Mouse (Mus musculus): ENCODE measurements at regions not wholly inside any gene's neighbourhood (a gene's known extent, or its start where the extent isn't known, plus 50 kb on each side); places are given as distances from the start of the nearest gene placed in this dataset.

DNA sequence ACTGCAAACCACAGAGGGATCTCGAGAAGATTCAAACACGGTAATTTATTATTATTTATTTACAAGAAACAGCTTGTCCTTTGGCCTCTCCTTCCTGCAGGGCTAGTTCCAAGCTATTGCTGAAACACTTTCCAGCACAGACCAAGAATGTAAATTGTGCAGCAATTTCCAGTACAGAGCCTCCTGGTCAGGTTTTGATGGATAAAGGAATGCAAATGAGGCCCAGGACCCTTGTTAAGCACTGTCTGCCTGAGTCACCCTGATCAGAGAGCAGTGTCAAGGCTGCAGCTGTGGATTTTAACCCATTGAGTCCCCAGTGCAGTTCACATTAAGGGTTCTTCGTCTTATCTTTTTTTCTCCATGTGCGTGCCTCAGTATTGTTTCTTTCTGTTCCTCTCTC is 142.3 kb upstream of the Zkscan2 start:
- DNase-seq = peak; percentile 31

DNA sequence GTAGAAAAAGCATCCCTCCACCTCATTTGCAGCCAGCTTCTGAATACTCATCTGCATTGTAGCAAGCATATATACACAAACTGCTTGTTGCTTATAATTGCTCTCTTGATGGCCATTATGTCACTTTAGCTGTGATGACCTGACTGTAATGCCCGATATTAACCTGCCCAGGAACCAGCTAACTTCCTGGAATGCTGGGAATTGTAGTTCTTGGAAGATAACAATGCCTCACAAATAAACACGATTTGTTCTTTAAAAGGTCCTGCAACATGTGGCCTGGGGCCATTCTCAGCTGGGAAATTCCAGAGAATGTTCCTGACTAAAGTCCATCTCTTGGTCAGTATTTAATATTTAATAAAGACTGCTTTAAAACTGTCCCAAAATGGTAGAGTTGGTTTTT is 143.2 kb upstream of the Zkscan2 start:
- DNase-seq = no peak

DNA sequence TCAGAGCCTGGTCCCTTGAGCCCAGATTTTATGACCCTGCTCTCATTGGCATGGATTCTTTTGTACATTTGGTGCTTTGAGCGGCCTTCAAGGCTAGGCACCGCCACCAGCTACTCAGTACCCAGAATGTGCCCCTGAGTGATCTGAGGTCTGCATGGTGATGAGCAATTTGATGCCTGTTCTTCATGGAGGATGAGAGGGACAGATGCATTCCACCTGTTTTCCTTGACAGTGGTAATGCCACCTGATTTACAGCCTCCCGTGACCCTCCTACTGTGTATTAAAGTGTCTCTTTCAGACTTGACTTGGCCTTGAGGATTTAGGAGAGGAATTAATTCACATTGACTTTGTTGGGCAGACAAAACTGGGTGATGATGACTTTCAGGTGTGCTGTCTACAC is 145.3 kb upstream of the Zkscan2 start:
- no peak for DNase-seq

DNA sequence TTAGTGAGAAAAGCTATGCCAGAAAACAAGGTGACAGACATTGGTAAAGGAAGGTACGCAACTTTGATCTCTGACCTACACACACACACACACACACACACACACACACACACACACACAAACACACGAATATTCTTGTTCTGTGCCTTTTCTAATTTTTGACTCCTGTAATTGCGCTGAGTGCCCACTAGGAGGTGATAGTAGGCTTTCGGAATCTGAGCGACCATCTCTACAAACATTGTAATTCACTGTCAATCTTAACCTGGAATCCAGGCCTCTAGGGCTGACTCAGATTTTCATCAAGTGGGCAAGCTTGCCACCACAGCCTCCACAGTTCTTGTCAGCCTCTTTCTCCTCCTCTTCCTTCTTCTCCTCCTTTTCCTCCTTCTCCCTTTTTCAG is 165.2 kb upstream of the Zkscan2 start:
- no peak for DNase-seq

DNA sequence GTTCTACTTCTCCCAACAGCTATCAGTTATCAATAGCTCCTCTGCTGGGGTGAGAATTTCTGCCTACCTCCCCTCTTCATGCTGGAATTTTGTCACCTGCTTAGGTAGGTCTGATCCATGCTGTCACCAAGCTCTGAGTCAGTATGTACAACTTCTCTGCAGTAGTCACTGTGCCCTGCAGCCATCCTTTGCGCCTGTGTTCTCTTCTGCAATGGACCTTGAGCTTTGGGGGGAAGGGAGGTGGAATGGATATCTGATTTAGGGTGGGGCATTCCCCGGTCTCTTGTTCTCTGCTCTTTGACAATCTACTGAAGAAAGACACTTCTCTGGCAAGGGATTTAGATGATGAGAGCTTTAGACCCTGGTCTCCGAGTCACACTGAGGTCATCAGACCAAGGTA is 184.5 kb upstream of the Zkscan2 start:
- no peak for DNase-seq

DNA sequence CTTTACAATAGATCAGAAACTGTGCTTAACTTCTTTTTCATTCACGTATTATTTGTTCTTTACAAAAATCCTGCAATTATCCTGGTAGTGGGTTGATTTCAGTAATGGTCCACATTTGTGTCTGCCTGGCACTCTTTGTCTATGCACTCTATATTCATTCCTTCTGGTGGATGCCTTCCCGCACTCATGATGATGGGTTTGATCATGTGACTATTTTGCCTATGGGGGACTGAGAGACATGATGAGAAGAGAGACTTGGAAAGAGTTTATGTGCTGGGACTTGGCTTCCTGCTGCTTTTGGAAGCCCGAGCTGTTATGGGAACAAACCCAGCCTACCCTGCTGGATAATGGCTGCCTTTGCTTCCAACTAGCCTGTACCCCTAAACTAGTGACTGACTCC is 186.3 kb upstream of the Zkscan2 start:
- DNase-seq = no peak

DNA sequence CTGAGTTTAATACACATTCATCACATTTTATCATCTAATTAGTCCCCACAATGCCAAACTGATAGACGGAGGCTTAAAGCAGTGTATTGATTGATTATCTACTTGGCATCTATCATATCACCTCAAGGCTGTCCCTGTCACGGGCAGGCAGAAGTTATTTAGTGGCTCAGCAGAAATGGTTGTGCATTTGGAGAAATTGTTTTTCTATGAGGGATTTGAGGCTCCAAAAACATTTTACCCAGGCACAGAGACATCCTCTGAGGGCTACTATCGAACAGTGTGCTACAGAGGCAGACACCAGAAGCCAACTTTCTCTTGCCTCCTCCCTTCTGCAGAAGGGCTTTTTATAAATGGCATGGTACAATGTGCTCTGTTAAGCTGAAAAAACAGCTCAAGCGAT is 230.8 kb upstream of the Zkscan2 start:
- DNase-seq = no peak

DNA sequence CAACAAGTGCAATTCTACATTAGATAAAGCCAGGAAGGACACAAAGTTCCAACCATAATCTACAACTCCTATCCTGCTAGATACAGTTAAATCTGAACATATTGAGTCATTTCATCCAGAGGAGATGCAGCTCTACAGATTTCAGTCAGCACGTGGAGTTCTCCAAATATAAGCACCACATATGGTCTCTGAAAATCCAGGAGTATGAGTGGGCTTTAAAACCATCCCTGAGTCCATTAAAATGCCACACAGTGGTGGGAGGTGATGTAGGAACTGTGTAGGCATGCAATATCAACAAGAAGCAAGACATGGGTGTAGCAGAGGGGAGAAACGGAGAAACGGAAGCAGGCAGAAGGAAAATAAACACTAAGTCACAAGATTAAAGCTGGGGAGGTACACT is 232.8 kb upstream of the Zkscan2 start:
- no peak for DNase-seq

DNA sequence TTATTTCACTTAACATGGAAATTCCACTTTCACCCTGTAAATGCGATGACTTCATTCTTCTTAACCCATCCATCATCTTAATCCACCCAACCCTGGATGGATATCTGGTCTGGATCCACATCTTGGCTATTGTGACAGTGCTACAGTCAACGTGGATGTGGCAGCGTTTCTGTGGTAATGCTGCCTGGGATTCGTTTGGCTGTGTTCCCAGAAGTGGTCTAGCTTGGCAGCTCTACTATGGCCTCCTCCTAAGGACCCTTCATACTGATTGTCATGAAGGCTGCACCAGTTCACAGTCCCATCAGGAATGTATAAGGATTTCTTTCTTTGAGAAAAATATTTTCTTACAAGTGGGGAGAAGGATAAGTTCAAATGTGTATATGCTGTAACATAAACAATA is 234.7 kb upstream of the Hs3st4 start:
- DNase-seq = no peak

DNA sequence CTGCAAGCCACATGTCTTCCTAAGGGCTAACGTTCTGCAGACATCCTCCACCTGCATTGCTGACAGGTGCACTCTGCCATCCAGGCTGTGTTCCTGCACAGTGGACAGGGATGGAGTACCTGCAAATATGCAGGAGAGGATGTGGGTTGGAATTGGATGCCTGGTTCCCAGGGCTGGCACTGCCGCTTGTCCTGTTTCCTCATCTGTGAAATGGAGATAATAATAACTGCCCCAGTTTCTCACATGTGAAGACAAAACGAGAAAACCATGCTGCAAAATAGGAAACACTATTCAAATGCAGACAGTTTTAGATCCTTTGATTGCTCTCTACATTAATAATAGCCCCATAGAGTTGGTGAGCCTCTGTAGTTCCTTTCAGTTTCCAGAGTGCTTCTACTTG is 229.4 kb upstream of the Hs3st4 start:
- no peak for DNase-seq

DNA sequence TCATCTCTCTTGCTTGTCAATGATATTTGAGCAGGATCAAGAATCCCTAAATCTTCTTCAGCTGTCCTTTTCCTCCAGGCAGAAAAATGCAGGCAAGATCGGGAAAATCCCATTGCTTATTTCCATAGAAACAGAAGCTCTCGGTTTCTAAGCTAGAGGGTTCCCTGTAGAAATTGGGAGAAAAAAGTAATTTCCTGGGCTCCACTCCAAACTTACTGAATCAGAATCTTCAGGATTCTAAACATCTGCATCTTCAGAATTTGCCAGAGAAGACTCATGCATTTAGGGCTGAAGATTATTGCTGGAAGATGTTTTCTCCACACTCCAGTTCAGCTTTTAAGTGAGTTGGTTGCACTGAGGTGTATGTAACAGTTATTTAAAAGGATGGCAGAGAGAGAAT is 187.6 kb upstream of the Hs3st4 start:
- no peak for DNase-seq

DNA sequence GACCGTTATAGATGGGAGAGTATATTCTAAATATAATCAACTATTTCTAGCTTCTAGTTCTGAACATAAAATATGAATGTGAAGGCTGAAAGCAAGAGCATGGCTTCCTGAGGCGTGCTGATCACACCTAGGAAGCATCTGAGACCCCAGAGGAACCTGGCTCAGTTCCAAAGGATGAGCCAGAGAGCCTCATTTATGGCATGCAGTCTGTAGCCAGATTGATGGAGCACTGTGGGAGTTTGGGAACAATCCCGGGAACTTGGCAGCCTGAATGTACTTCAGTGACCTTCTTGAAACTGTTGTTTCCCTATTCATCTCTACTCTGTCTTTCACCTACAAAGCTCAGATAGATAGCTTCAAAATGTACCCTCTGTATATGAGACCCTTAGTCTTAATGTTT is 186.6 kb upstream of the Hs3st4 start:
- no peak for DNase-seq

DNA sequence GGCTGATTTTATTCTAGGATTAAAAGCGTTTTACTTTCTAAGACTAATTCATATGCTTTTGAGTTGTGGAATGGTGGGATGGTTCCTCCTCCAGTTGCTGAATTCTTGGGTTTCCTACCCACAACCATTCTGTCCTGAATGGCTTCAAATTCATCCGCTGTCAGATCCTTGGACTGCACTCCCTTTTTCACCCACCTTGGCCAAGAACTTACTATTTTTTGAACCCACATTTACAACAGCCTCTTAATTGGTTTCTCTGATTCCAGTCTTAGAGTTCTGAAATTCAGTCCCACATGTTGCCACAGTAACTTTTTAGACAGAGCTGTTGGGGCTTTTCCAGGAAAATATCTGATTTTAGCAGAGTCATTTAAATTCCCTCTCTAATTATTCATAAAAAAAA is 177.0 kb upstream of the Hs3st4 start:
- DNase-seq = no peak

DNA sequence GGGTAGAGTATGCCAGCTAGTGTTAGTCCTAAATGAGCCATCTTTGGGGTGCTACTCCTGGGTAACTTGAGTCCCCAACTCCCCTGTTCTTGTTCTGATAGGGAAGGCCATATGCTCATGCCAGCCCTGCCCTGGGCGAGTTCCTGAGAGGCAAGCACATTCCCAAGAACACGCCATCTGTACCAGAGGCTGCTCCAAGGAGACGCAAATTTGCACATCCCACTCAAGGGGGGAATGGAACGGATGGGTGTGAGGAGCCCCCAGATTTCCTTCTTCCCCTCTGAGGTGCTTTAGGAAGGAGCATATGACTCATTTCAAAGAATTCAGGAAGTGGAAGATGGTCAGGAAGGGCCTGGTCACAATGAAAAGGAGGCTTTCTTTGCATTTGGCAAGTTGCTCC is 158.7 kb upstream of the Hs3st4 start:
- no peak for DNase-seq

DNA sequence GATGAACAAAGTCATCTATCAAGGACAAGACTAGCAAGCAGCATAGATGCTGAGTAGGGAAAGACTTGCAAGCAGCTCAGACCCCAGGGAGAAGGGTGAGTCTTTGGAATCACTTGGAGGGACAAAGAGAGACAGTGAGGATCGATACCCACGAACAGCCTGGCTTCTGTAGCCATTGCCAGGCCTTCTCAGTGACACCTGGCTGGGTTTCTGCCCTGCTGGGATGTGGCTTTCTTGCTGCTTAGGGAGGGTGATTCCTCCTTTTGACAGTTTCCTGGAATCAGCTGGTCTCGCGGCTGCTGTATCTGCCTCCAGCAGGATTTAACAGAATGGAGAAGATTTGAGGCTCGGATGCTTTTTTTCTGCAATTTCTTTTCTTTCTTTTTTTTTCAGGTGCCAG is 156.3 kb upstream of the Hs3st4 start:
- no peak for DNase-seq

DNA sequence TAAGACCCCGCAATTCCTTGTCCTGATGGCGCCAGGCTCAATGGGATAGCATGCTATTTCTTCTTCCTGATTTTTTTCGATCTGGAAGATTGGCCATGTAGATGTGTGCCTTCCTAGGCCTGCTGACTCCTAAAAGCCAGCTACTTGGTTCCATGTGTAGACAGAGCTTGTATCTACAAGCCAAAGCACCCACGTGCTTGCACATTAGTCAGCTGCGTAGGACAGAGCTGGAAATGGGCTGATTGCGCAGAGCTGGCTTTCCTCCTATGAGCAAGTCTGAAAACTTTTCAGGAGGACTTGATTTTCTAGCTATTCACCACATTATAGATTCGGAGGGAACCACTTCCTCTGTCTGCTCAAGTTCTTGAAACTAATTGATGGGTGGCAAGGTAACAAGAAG is 140.1 kb upstream of the Hs3st4 start:
- no peak for DNase-seq

DNA sequence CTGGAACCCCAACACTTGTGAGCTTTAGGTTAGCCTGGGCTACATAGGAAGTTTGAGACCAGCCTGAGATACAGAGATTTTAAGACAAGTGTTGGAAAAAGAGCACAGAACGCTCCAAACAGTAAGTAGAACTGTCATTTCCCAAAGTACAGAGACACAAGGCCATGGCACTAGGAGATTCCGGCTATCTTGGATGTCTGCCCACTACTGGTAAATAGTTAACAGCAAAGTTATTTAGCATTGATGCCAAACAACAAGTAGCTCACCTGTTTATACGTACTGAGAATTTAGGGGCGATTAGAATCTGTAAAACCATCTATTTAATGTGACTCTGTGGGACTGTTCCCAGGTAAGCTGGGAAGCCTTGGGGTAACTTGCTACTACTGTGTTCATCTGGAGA is 135.6 kb upstream of the Hs3st4 start:
- no peak for DNase-seq

DNA sequence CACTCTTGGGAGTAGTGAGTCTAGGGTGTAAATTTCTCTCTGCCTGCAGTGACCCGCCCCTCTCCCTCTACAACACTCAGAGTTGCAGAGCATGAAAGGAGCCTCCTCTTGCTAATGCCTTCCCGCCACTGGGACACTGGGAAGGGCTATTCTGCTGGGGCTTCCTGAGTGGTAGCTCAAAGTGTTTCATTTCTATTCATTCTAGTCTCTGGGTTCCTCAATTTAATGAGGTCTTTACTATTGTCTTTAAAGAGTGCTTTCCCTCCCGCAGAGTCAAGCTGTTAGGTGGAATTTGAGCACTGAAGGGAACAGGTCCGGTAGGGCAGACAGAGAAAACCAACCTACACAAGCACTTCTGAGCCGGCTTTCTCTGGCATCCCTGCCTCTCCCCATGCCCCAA is 134.0 kb upstream of the Hs3st4 start:
- DNase-seq = no peak

DNA sequence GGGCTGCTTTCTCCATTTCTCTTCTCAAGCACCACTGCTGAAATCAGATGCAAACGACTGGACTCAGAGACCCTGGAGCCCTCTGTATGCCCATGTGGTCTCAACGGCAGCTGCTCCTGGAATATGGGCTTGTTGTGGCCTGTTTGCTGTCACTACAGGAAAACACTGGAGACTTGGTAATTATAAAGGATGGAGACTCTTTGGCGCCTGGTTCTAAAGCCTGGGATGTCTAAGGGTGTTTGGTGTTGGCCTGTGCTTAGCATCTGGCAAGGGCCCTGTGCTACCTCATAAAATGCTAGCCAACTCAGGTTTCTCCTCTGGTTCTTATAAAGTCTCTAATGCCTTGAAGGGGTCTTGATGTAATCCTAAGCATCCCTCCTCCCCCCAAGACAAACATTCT is 133.4 kb upstream of the Hs3st4 start:
- DNase-seq = no peak

DNA sequence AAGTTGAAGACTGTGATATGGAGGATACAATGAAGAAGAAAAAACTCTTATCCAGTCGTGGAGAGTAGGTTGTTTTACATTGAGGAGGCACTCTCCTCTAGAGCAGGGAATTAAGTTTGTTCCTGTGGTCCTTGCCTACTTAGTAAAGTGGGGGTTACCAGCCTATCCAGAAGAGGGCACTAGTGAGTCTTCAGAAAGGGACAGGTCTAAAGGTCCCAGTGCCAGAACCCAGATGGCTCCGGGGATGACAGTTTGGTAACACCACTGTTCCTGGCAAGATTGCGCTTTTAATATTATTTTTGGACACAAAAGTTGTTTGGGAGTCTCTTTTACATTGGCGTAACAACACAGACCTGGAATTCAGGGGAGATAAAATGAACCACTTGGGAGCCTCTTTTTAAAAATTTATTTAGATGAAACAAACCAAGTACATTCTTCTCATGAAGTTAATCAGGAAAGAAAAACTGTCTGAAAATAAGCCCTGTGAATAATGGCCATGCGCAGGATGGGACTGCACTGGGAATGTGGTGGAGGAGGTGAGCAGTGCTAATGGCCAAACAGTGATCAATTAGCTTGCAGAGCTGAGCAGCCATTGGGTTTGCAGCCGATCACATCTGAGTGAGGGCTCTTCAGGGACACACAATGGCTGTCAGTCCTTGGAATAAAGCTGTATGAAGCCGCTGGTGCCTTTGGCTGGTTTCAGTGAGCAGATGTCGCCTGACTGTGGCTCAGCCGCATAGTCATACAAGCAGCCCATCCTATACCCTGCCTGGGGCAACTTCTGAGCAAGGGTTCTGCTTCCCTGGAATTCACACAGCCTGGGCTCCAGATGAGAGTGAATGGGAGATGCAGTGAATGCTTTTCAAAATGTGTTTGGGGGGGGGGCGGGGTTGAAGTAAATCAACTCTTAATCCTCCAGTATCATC is 132.1 kb upstream of the Hs3st4 start:
- peak; percentile 27 for DNase-seq

DNA sequence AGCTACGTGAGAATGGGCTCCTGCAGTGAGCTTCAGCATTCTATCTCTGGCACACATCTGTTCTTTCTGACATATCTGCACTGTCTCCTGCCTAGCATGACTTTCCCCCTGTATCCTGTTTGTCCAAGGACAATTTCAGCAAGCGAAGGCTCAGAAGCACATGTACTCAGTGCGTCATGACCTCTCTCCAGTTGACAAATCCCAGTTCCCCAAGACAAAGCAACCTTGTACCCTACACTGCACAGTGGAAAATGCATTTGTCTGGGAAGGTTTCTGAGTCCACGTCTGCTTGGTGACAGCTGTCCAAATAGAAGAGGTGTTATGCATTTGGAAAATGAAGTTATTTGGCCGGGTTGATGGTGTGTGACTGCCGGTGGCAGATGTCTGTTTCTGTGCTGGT is 125.1 kb upstream of the Hs3st4 start:
- DNase-seq = no peak

DNA sequence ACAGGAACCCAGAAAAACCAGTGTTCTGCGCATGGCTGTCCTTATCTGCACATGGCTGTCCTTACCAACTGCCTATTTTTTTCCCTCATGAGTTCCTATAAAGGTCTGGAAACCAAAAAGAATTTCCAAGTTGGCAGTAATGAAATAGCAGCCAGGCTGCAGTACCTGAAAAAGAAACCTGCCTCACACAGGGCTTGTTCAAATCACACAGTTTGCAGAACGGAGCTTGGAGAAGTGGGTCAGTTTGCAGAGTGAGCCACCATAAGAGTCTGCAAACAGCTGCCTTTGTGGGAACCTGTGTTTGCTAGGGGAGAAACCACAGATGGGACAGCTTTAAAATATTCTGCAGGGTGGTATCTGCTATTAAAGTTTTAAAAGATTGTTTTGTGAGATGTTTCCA is 121.0 kb upstream of the Hs3st4 start:
- DNase-seq = no peak

DNA sequence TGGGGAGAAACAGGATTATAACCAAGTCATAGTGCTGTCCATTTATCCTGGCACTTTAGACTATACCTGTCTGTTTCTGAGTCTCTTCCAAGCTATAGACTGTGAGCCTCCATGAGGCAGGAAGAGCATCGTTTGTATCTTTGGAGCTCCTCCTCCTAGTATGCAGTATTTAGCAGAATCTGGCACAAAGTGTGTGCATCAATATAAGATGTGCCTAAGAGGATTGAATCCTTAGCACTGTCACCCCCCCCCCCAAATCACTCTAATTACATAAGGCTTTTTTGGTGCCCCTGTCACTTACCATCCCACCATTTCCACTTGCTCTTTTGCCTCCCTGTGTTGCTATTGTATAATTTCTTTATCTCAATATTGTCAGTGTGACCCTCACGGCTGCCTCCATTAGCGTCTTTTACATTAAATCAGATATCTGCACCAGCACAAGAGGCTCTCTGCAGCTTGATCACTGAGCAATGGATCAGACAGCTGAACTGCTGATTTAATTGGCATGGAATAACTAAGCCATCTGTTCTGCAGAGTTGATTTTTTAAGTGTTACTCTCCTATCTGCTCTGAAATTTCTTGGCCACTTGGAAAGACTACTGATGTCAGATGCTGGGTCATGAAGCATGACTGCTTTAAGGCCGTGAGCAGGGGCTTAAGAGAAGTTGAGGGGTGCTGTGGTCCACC is 85.8 kb upstream of the Hs3st4 start:
- DNase-seq = no peak

DNA sequence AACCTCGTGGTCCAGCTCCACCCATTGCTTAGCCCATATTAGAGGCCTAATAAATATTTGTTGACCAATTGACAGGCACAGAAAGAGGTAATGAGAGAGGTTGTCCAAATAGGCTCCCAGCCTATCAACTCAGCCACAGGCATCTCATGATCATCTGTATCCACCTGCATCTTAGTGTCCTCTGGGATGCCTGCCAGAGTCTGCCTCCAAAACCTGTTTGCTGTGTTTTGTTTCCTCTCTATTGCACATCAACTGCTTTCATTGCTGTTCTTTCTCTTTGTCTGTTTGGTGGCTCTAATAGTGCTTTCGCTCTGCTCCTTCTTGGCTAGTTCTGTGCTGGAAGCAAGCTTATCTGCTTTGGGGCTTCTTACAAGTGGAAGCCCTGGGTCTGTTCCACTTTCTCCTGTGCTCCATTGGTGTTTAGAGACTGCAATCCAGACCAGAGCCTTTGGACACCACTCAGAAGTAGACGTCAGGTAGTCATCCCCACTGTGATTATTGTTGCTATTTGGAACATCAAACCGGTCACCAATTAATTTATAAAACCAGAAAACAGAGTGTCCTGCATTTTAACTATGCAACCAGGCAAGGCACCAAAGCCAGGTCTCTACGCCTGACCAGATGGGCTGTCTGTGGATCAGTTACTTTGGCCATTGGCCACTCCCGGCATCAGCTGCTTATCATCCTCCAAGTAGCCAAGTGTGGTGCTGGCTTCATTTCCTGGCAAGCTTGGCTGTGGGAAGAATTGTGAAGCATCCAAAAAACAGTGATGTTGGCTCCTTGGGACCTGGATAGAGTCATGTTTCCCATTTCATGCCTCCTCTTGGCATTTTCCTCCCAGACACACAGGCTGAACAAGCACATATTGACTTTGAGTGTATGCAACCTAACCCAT is 74.5 kb upstream of the Hs3st4 start:
- no peak for DNase-seq
